In the genomic region with DNA sequence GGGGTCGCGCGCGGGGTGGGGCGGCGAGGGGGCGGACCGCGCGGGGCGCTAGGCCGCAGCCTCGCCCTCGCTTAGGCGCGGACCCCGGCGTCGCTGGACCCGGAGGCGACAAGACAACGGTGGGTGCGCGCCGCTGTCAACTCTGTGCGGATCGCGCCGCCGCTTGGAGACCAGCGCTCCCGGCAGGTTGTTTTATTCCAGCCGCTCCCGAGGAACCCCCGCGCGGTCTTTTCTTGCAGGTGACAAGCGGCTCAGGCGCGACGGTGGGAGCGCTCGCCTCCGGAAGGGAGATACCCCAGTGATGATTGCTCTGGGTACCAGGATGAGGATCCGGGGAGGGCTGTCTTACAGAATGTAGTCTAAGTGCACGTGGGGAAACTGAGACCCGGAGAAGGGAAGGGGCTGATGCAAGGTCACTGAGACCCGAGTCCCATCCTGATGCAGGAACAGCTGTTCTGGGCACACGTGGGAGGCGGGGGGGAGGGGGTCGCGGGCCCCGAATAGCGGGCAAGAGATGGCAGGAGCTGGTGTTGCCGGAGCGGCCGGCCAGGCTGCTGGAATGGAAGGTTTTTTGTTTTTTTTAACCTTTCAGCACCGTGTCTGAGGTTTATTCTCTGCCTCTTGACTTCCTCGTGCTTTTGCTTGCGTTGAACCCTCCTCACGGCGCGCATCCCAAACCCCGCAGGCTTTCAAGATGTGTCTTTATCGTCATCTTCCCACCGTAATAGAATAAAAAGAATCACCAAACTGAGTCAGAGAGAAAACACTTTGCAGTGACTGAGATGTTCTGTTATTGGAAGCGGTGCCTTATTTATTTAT, we compare ENCODE assay signal across 8 mouse cellular contexts. TPM values are rescaled to one million over a fixed set of nuclear protein-coding genes. Genes with fewer than 3 reads are reported as not detected.
DNase-seq lines count a peak whose midpoint lies in the region; ATAC-seq and TF ChIP-seq lines count a peak whose summit lies in the region.

No protein-coding gene starts in this region.

- peak overlapping the region; percentile 57; the same call in 1 of the 2 replicates for H3K27ac ChIP-seq in heart, embryonic 11.5 days (ENCODE audit: low read depth, low read length)
- peak overlapping the region; percentile 35 for H3K27ac ChIP-seq in CH12.LX (ENCODE audit: insufficient read depth, low read depth)
- no peak overlapping the region; the same call in 1 of the 2 replicates for H3K27ac ChIP-seq in embryonic facial prominence, embryonic 12.5 days
- H3K27ac ChIP-seq in intestine, embryonic 15.5 days: peak overlapping the region; percentile 58; the same call in 1 of the 2 replicates
- peak overlapping the region; percentile 86 for H3K27ac ChIP-seq in midbrain, postnatal 0 days (ENCODE audit: low read depth, low read length)

- peak; percentile 62 for ATAC-seq in heart, embryonic 11.5 days (replicated peaks; ENCODE audit: insufficient number of reproducible peaks, low FRiP score, low TSS enrichment)
- ATAC-seq in embryonic facial prominence, embryonic 12.5 days (ENCODE audit: insufficient number of reproducible peaks, insufficient read depth, low FRiP score, low TSS enrichment): peak; percentile 58
- peak; percentile 85 for ATAC-seq in intestine, embryonic 15.5 days
- peak; percentile 73 for ATAC-seq in midbrain, postnatal 0 days (ENCODE audit: low FRiP score)

- in situ Hi-C loops in CH12.LX (cut with MboI; ENCODE audit: low pct_ligation_motif_present, low pct_unique_long_range_greater_than_20kb, low sequenced_read_pairs): no loop called here

- peak overlapping the region; percentile 90 for H3K9ac ChIP-seq in heart, embryonic 11.5 days (ENCODE audit: low read depth, low read length)
- peak overlapping the region; percentile 77 for H3K9ac ChIP-seq in CH12.LX (ENCODE audit: insufficient read depth, low read depth)
- H3K9ac ChIP-seq in embryonic facial prominence, embryonic 12.5 days: peak overlapping the region; percentile 71
- peak overlapping the region; percentile 75 for H3K9ac ChIP-seq in intestine, embryonic 15.5 days
- peak overlapping the region; percentile 89 for H3K9ac ChIP-seq in midbrain, postnatal 0 days (replicated peaks; ENCODE audit: low read length, poor library complexity, severe bottlenecking)

- H3K27me3 ChIP-seq in heart, embryonic 11.5 days (ENCODE audit: control insufficient read depth, insufficient read depth, low read length): no peaks in the 10 kb centered on the region
- no peaks in the 10 kb centered on the region for H3K27me3 ChIP-seq in CH12.LX (replicated peaks)
- H3K27me3 ChIP-seq in embryonic facial prominence, embryonic 12.5 days: no peaks in the 10 kb centered on the region
- no peaks in the 10 kb centered on the region for H3K27me3 ChIP-seq in intestine, embryonic 15.5 days (replicated peaks)
- H3K27me3 ChIP-seq in midbrain, postnatal 0 days (ENCODE audit: insufficient read depth, low read length): no peaks in the 10 kb centered on the region

- H3K4me3 ChIP-seq in heart, embryonic 11.5 days (ENCODE audit: low read depth, low read length): peak overlapping the region; percentile 97
- H3K4me3 ChIP-seq in CH12.LX (replicated peaks in 1 of 3; ENCODE audit: low read depth in 2 of 3, low read length in 2 of 3, poor library complexity in 1 of 3): peak overlapping the region; percentile 84 to 94 (median 84)
- H3K4me3 ChIP-seq in embryonic facial prominence, embryonic 12.5 days: peak overlapping the region; percentile 67
- peak overlapping the region; percentile 80 for H3K4me3 ChIP-seq in intestine, embryonic 15.5 days (replicated peaks)
- peak overlapping the region; percentile 97 for H3K4me3 ChIP-seq in midbrain, postnatal 0 days (ENCODE audit: low read depth, low read length)

- TF ChIP-seq CTCF in CH12.LX (conservative IDR thresholded peaks at IDR 0.05 in 1 of 2, IDR thresholded peaks at IDR 0.05 in 1 of 2; ENCODE audit: low read depth in 2 of 2, low read length in 2 of 2): no peak
- TF ChIP-seq CTCF in midbrain, postnatal 0 days (IDR thresholded peaks at IDR 0.05): no peak

- dilution Hi-C loops in CH12.LX (cut with MboI; ENCODE audit: extremely low pct_ligation_motif_present, extremely low pct_unique_long_range_greater_than_20kb, low sequenced_read_pairs): no loop called here

- peaks cover 18% of the 10 kb centered on the region for H3K4me1 ChIP-seq in heart, embryonic 11.5 days (ENCODE audit: control insufficient read depth, insufficient read depth, low read length)
- H3K4me1 ChIP-seq in CH12.LX (ENCODE audit: control insufficient read depth in 1 of 2, insufficient read depth in 2 of 2): peaks cover 12 to 42% of the 10 kb centered on the region in 2 experiments; a peak in 3 of 4 replicates
- H3K4me1 ChIP-seq in embryonic facial prominence, embryonic 12.5 days: peaks cover 11% of the 10 kb centered on the region
- H3K4me1 ChIP-seq in intestine, embryonic 15.5 days (replicated peaks): peaks cover 19% of the 10 kb centered on the region
- H3K4me1 ChIP-seq in midbrain, postnatal 0 days (ENCODE audit: insufficient read depth, low read length): 0 out of 2 replicates have a peak, but pooled peaks cover 4% of the 10 kb centered on the region

- no peak for TF ChIP-seq RAD21 in CH12.LX (IDR thresholded peaks at IDR 0.05; ENCODE audit: low read depth, low read length)

- WGBS in heart, embryonic 11.5 days (ENCODE audit: insufficient replicate concordance): under 1% methylated on average over 67 of the region's 67 CpGs
- under 1% methylated on average over 67 of the region's 67 CpGs for WGBS in embryonic facial prominence, embryonic 12.5 days
- WGBS in intestine, embryonic 15.5 days: under 1% methylated on average over 67 of the region's 67 CpGs
- WGBS in midbrain, postnatal 0 days: under 1% methylated on average over 53 of the region's 67 CpGs

- intact Hi-C loops in heart, postnatal 14 days (cut with DNase I): loop anchor here (2.0 kb wide), 1 partner anchor 52 kb away; the partner anchor contains the start of gene Tmem116
- intact Hi-C loops in left cerebral cortex, postnatal 36 days (cut with DNase I): no loop called here

- H3K79me2 ChIP-seq in CH12.LX (replicated peaks; ENCODE audit: control insufficient read depth, extremely low read depth, insufficient read depth, poor library complexity, severe bottlenecking): peaks cover 54% of the 10 kb centered on the region

- no peaks in the 10 kb centered on the region; the same call in 1 of the 2 replicates for H3K36me3 ChIP-seq in heart, embryonic 11.5 days (ENCODE audit: control insufficient read depth, insufficient read depth, low read length)
- peaks cover 6 to 35% of the 10 kb centered on the region in 2 experiments for H3K36me3 ChIP-seq in CH12.LX (replicated peaks in 1 of 2; ENCODE audit: control insufficient read depth in 1 of 2, insufficient read depth in 1 of 2, low read length in 1 of 2)
- peaks cover 13% of the 10 kb centered on the region; the same call in 1 of the 2 replicates for H3K36me3 ChIP-seq in embryonic facial prominence, embryonic 12.5 days
- no peaks in the 10 kb centered on the region for H3K36me3 ChIP-seq in intestine, embryonic 15.5 days
- peaks cover 8% of the 10 kb centered on the region; the same call in 1 of the 2 replicates for H3K36me3 ChIP-seq in midbrain, postnatal 0 days (ENCODE audit: insufficient read depth, low read length)

- no peak for TF ChIP-seq POLR2A in CH12.LX (IDR thresholded peaks at IDR 0.05; ENCODE audit: low read depth, low read length)

- no peak for DNase-seq in heart, postnatal 14 days
- peak; percentile 58 for DNase-seq in CH12.LX (ENCODE audit: extremely low read depth)
- peak; percentile 27 for DNase-seq in midbrain, postnatal 0 days (ENCODE audit: low spot score)
- DNase-seq in thymus, postnatal 14 days: no peak
- DNase-seq in left cerebral cortex, postnatal 36 days (ENCODE audit: low spot score in 2 of 2): no peak

- H3K9me3 ChIP-seq in heart, embryonic 11.5 days (replicated peaks; ENCODE audit: control insufficient read depth, low read length): no peaks in the 10 kb centered on the region
- no peaks in the 10 kb centered on the region for H3K9me3 ChIP-seq in CH12.LX (replicated peaks; ENCODE audit: low read length)
- H3K9me3 ChIP-seq in embryonic facial prominence, embryonic 12.5 days: no peaks in the 10 kb centered on the region
- H3K9me3 ChIP-seq in intestine, embryonic 15.5 days: no peaks in the 10 kb centered on the region
- no peaks in the 10 kb centered on the region for H3K9me3 ChIP-seq in midbrain, postnatal 0 days (ENCODE audit: low read length)

- TF ChIP-seq EP300 in CH12.LX (IDR thresholded peaks at IDR 0.05; ENCODE audit: low read length): no peak

- peak overlapping the region; percentile 95 for H3K4me2 ChIP-seq in heart, embryonic 11.5 days
- H3K4me2 ChIP-seq in CH12.LX (ENCODE audit: insufficient read depth, low read depth, poor library complexity, severe bottlenecking): peak overlapping the region; percentile 82
- peak overlapping the region; percentile 95 for H3K4me2 ChIP-seq in embryonic facial prominence, embryonic 12.5 days (replicated peaks)
- peak overlapping the region; percentile 92 for H3K4me2 ChIP-seq in intestine, embryonic 15.5 days (replicated peaks)
- H3K4me2 ChIP-seq in midbrain, postnatal 0 days (ENCODE audit: low read depth, low read length, poor library complexity, severe bottlenecking): peak overlapping the region; percentile 87

RNA-seq across cellular contexts. Expression of gene Naa25, which starts 0.6 kb away (rescaled TPM):
- polyA plus RNA-seq in heart, embryonic 11.5 days (2014; fragmentation: Nextera tagmentation; extraction: Ambion mirVana): 37.2 and 43.8 TPM in 2 replicates
- 10 to 100 TPM; 20.6 to 21.5 TPM for total RNA-seq in heart, postnatal 14 days (2021)
- 41.3 and 44.1 TPM in 2 replicates for total RNA-seq in CH12.LX (2012; rRNA removed)
- total RNA-seq in CH12.LX (2014; rRNA removed): 53.1 and 59.7 TPM in 2 replicates
- polyA plus RNA-seq in CH12.LX (2012; ENCODE audit: insufficient read length, low read depth): 60.3 and 66.0 TPM in 2 replicates
- 40.7 and 41.8 TPM in 2 replicates for polyA plus RNA-seq in embryonic facial prominence, embryonic 12.5 days (2016; fragmentation: Nextera tagmentation; extraction: Ambion mirVana)
- polyA plus RNA-seq in intestine, embryonic 15.5 days (2015; fragmentation: Nextera tagmentation; extraction: Ambion mirVana): 46.3 and 48.0 TPM in 2 replicates
- 41.8 and 45.1 TPM in 2 replicates for total RNA-seq in midbrain, postnatal 0 days (2014; rRNA removed)
- 37.8 and 42.1 TPM in 2 replicates for polyA plus RNA-seq in midbrain, postnatal 0 days (2015; fragmentation: Nextera tagmentation; extraction: Ambion mirVana)
- 10 to 100 TPM; 39.4 to 40.7 TPM for total RNA-seq in left cerebral cortex, postnatal 36 days (2021)

RNA-seq across cellular contexts. Expression of gene Trafd1, which starts 12.9 kb away (rescaled TPM):
- polyA plus RNA-seq in heart, embryonic 11.5 days (2014; fragmentation: Nextera tagmentation; extraction: Ambion mirVana): 60.6 and 69.8 TPM in 2 replicates
- total RNA-seq in heart, postnatal 14 days (2021): 10 to 100 TPM; 50.3 to 55.4 TPM
- total RNA-seq in CH12.LX (2012; rRNA removed) (41.8 and 42.3 TPM in 2 replicates), CH12.LX (2014; rRNA removed) (31.7 and 34.0 TPM in 2 replicates)
- polyA plus RNA-seq in CH12.LX (2012; ENCODE audit: insufficient read length, low read depth): 52.8 and 52.9 TPM in 2 replicates
- 81.0 and 87.6 TPM in 2 replicates for polyA plus RNA-seq in embryonic facial prominence, embryonic 12.5 days (2016; fragmentation: Nextera tagmentation; extraction: Ambion mirVana)
- 55.1 and 58.1 TPM in 2 replicates for polyA plus RNA-seq in intestine, embryonic 15.5 days (2015; fragmentation: Nextera tagmentation; extraction: Ambion mirVana)
- 98.2 and 110 TPM in 2 replicates for total RNA-seq in midbrain, postnatal 0 days (2014; rRNA removed)
- 119 and 124 TPM in 2 replicates for polyA plus RNA-seq in midbrain, postnatal 0 days (2015; fragmentation: Nextera tagmentation; extraction: Ambion mirVana)
- 10 to 100 TPM; 83.3 to 93.0 TPM for total RNA-seq in left cerebral cortex, postnatal 36 days (2021)

RNA-seq across cellular contexts. Expression of gene Tmem116, which starts 53.3 kb away (rescaled TPM):
- polyA plus RNA-seq in heart, embryonic 11.5 days (2014; fragmentation: Nextera tagmentation; extraction: Ambion mirVana): 3.5 and 4.0 TPM in 2 replicates
- total RNA-seq in heart, postnatal 14 days (2021): 1 to 10 TPM; 8.4 to 9.4 TPM
- total RNA-seq in CH12.LX (2012; rRNA removed): 2.3 and 2.5 TPM in 2 replicates
- 0.97 and 1.3 TPM in 2 replicates for total RNA-seq in CH12.LX (2014; rRNA removed)
- 2.5 and 3.2 TPM in 2 replicates for polyA plus RNA-seq in CH12.LX (2012; ENCODE audit: insufficient read length, low read depth)
- polyA plus RNA-seq in embryonic facial prominence, embryonic 12.5 days (2016; fragmentation: Nextera tagmentation; extraction: Ambion mirVana): 1.3 and 1.4 TPM in 2 replicates
- polyA plus RNA-seq in intestine, embryonic 15.5 days (2015; fragmentation: Nextera tagmentation; extraction: Ambion mirVana): 2.5 and 3.8 TPM in 2 replicates
- 0.66 and 4.6 TPM in 2 replicates for total RNA-seq in midbrain, postnatal 0 days (2014; rRNA removed)
- 2.0 and 2.5 TPM in 2 replicates for polyA plus RNA-seq in midbrain, postnatal 0 days (2015; fragmentation: Nextera tagmentation; extraction: Ambion mirVana)
- total RNA-seq in left cerebral cortex, postnatal 36 days (2021): 1 to 10 TPM; 9.2 to 9.4 TPM

RNA-seq across cellular contexts. Expression of gene Erp29, which starts 54.0 kb away (rescaled TPM):
- polyA plus RNA-seq in heart, embryonic 11.5 days (2014; fragmentation: Nextera tagmentation; extraction: Ambion mirVana): 137 and 153 TPM in 2 replicates
- total RNA-seq in heart, postnatal 14 days (2021): 10 to 100 TPM; 84.7 to 93.4 TPM
- total RNA-seq in CH12.LX (2012; rRNA removed) (252 and 297 TPM in 2 replicates), CH12.LX (2014; rRNA removed) (204 and 243 TPM in 2 replicates)
- polyA plus RNA-seq in CH12.LX (2012; ENCODE audit: insufficient read length, low read depth): 258 and 286 TPM in 2 replicates
- 135 and 137 TPM in 2 replicates for polyA plus RNA-seq in embryonic facial prominence, embryonic 12.5 days (2016; fragmentation: Nextera tagmentation; extraction: Ambion mirVana)
- polyA plus RNA-seq in intestine, embryonic 15.5 days (2015; fragmentation: Nextera tagmentation; extraction: Ambion mirVana): 173 and 204 TPM in 2 replicates
- total RNA-seq in midbrain, postnatal 0 days (2014; rRNA removed): 70.8 and 86.6 TPM in 2 replicates
- 187 and 202 TPM in 2 replicates for polyA plus RNA-seq in midbrain, postnatal 0 days (2015; fragmentation: Nextera tagmentation; extraction: Ambion mirVana)
- total RNA-seq in left cerebral cortex, postnatal 36 days (2021): 100 to 1,000 TPM; 140 to 151 TPM

Comparison
In these comparisons a context has a peak if more than half of its experiments do, and no peak if none do; other contexts are left out.
1. DNase-seq: peak in CH12.LX (single experiment) and midbrain, postnatal 0 days (single experiment); none in heart, postnatal 14 days (0 of 2), thymus, postnatal 14 days (single experiment) and left cerebral cortex, postnatal 36 days (0 of 2).
2. Peak in every context shown above with its lines, with median percentiles within 50 percentile points of each other: ATAC-seq, H3K4me2 ChIP-seq, H3K4me3 ChIP-seq and H3K9ac ChIP-seq.